In genomic region chr11:18598349-18598748, GRCm38 (mm10) we compare ENCODE assay signal across 26 mouse cellular contexts.
"Had no signal": no experiment of that assay in that cellular context is flagged by ENCODE, and none has a peak within 500 bp of the region (broad histone marks: within the 10 kb centered on the region; RNA-seq: fewer than 3 reads in every experiment).

No protein-coding gene starts in this region.

- H3K4me1 ChIP-seq: hindbrain, embryonic 10.5 days; hindbrain, embryonic 12.5 days; intestine, embryonic 15.5 days; limb, embryonic 10.5 days; limb, embryonic 12.5 days; liver, embryonic 13.5 days had no signal

- H3K27ac ChIP-seq: gastrocnemius, adult 2 months; heart, adult 2 months; heart, embryonic 15.5 days; hindbrain, embryonic 10.5 days; hindbrain, embryonic 12.5 days; hindbrain, embryonic 14.5 days; intestine, embryonic 15.5 days; layer of hippocampus, adult 2 months; left cerebral cortex, adult 2 months; limb, embryonic 10.5 days; limb, embryonic 12.5 days; liver, embryonic 13.5 days had no signal

- H3K4me2 ChIP-seq: heart, embryonic 15.5 days; hindbrain, embryonic 12.5 days; hindbrain, embryonic 14.5 days; intestine, embryonic 15.5 days; limb, embryonic 12.5 days; liver, embryonic 11.5 days; liver, embryonic 13.5 days had no signal

- H3K4me3 ChIP-seq: gastrocnemius, adult 2 months; heart, adult 2 months; heart, embryonic 15.5 days; hindbrain, embryonic 10.5 days; hindbrain, embryonic 12.5 days; intestine, embryonic 15.5 days; layer of hippocampus, adult 2 months; left cerebral cortex, adult 2 months; limb, embryonic 10.5 days; limb, embryonic 12.5 days; liver, embryonic 13.5 days had no signal

- H3K36me3 ChIP-seq: heart, embryonic 15.5 days; hindbrain, embryonic 10.5 days; hindbrain, embryonic 12.5 days; intestine, embryonic 15.5 days; limb, embryonic 10.5 days; limb, embryonic 12.5 days; liver, embryonic 13.5 days had no signal

- DNase-seq: gastrocnemius, adult 2 months; gastrocnemius, postnatal 10 days; gastrocnemius, postnatal 25 days; heart, adult 2 months; heart, postnatal 4 days; kidney, adult 18-20 months; kidney, adult 8-10 months; kidney, postnatal 10 days; kidney, postnatal 25 days; kidney, postnatal 4 days; liver; liver, embryonic 13.5 days had no signal

- H3K9me3 ChIP-seq: heart, embryonic 15.5 days; hindbrain, embryonic 10.5 days; hindbrain, embryonic 12.5 days; intestine, embryonic 15.5 days; limb, embryonic 10.5 days; limb, embryonic 12.5 days; liver, embryonic 13.5 days had no signal

- ATAC-seq: forebrain, embryonic 16.5 days; hindbrain, embryonic 16.5 days; inflammation-experienced regulatory T-cells, adult 6 months; intestine, embryonic 15.5 days; intestine, postnatal 0 days had no signal

- H3K27me3 ChIP-seq: heart, embryonic 15.5 days; hindbrain, embryonic 12.5 days; intestine, embryonic 15.5 days; liver, embryonic 13.5 days had no signal

- H3K9ac ChIP-seq: heart, embryonic 15.5 days; hindbrain, embryonic 12.5 days; hindbrain, embryonic 14.5 days; intestine, embryonic 15.5 days; limb, embryonic 12.5 days; liver, embryonic 13.5 days had no signal
